Mouse (Mus musculus): ENCODE results near the gene Ccdc117.

DNA sequence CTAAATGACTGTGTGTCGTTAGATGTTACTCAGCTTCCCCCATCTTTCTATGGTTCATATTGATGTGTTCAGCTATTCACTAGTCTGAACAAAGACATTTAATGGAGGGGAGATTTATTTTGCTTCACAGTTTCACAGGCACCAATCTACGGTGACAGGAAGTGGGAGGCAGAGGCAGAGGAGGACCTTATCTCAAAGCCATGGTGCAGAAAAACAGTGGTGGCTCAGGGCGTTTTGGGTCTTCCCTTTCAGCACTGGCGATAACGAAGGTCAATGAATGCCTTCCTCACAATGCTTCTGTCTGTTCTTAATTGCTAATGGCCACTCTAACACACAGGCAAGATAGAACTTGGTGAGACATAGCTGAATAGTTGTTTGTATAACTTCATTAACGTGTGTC lies 33.1 kb upstream of the Ccdc117 start:
- no peak for TF ChIP-seq CTCF (IDR thresholded peaks at IDR 0.05; ENCODE audit: extremely low read depth, insufficient read depth, low read length)
- no peak for TF ChIP-seq POLR2A (IDR thresholded peaks at IDR 0.05; ENCODE audit: extremely low read depth, insufficient read depth, low read length)

All from cortical plate, adult 2 months (tissue).